Mouse (Mus musculus): ENCODE results near the gene Swsap1.

GRCm38 (mm10) chr9:21918035-21918592, 37.4 kb upstream of the Swsap1 start, which contains the start of gene Rab3d:
- no peak for TF ChIP-seq CTCF (conservative IDR thresholded peaks at IDR 0.05; ENCODE audit: insufficient read depth, insufficient read length, low read depth, low read length)
- no peak for TF ChIP-seq POLR2A (IDR thresholded peaks at IDR 0.05; ENCODE audit: low read depth, low read length)
